ENCODE assay signal across 8 mouse cellular contexts in genomic region chr19:5559631-5560456, GRCm38 (mm10). TPM values are rescaled to one million over a fixed set of nuclear protein-coding genes. Genes with fewer than 3 reads are reported as not detected.
A peak's percentile ranks its signal among the peaks of the same experiment; 100 is the strongest.
DNase-seq lines count a peak whose midpoint lies in the region; ATAC-seq and TF ChIP-seq lines count a peak whose summit lies in the region.

No protein-coding gene starts in this region.

- H3K27me3 ChIP-seq in spleen, adult 2 months (ENCODE audit: control insufficient read depth, insufficient read depth, low read length) = peaks cover 30% of the 10 kb centered on the region
- peaks cover 94% of the 10 kb centered on the region for H3K27me3 ChIP-seq in forebrain, embryonic 13.5 days
- H3K27me3 ChIP-seq in neural tube, embryonic 12.5 days (replicated peaks) = peaks cover 94% of the 10 kb centered on the region

- peak overlapping the region; percentile 45; the same call in 1 of the 2 replicates for H3K9ac ChIP-seq in forebrain, embryonic 13.5 days
- 0 out of 2 replicates have a peak overlapping the region, but pooled peaks have one; percentile 26 for H3K9ac ChIP-seq in neural tube, embryonic 12.5 days

- H3K4me3 ChIP-seq in spleen, adult 2 months (ENCODE audit: extremely low read depth, insufficient read depth, insufficient read length) = peak overlapping the region; percentile 40; the same call in 1 of the 2 replicates
- H3K4me3 ChIP-seq in forebrain, embryonic 13.5 days = peak overlapping the region; percentile 35
- peak overlapping the region; percentile 21; the same call in 1 of the 2 replicates for H3K4me3 ChIP-seq in neural tube, embryonic 12.5 days

- DNase-seq in spleen, adult 2 months (ENCODE audit: low read depth in 1 of 2, low spot score in 2 of 2) = no peak
- no peak for DNase-seq in spleen, postnatal 14 days (ENCODE audit: low spot score in 2 of 2)
- DNase-seq in kidney, postnatal 36 days = peak; percentile 50 to 67
- DNase-seq in gastrocnemius, postnatal 4 days (ENCODE audit: low spot score in 2 of 2) = no peak
- no peak for DNase-seq in cerebellum, adult 9-11 months

- 4% methylated on average over 69 of the region's 69 CpGs for WGBS in spleen, adult 2 months
- under 1% methylated on average over 69 of the region's 69 CpGs for WGBS in forebrain, embryonic 13.5 days
- under 1% methylated on average over 69 of the region's 69 CpGs for WGBS in neural tube, embryonic 12.5 days

- no peak for TF ChIP-seq POLR2A in spleen, adult 2 months (IDR thresholded peaks at IDR 0.05; ENCODE audit: low read depth, low read length)

- no peaks in the 10 kb centered on the region for H3K9me3 ChIP-seq in forebrain, embryonic 13.5 days (replicated peaks)
- no peaks in the 10 kb centered on the region for H3K9me3 ChIP-seq in neural tube, embryonic 12.5 days

- peak overlapping the region; percentile 58 for H3K4me2 ChIP-seq in forebrain, embryonic 13.5 days
- peak overlapping the region; percentile 60 for H3K4me2 ChIP-seq in neural tube, embryonic 12.5 days (replicated peaks)

- no peaks in the 10 kb centered on the region for H3K36me3 ChIP-seq in spleen, adult 2 months (ENCODE audit: control insufficient read depth, insufficient read depth, low read length)
- no peaks in the 10 kb centered on the region for H3K36me3 ChIP-seq in forebrain, embryonic 13.5 days (ENCODE audit: poor library complexity, severe bottlenecking)
- no peaks in the 10 kb centered on the region for H3K36me3 ChIP-seq in neural tube, embryonic 12.5 days

- ATAC-seq in forebrain, embryonic 13.5 days = no peak
- ATAC-seq in neural tube, embryonic 12.5 days (ENCODE audit: low FRiP score, low read depth) = no peak
- ATAC-seq in erythroblast, adult 5-6 weeks (replicated peaks; ENCODE audit: low FRiP score, poor library complexity, severe bottlenecking) = no peak

- H3K27ac ChIP-seq in spleen, adult 2 months (ENCODE audit: insufficient read depth, low read length) = no peak overlapping the region
- no peak overlapping the region for H3K27ac ChIP-seq in forebrain, embryonic 13.5 days
- H3K27ac ChIP-seq in neural tube, embryonic 12.5 days = no peak overlapping the region

- peaks cover 9% of the 10 kb centered on the region for H3K4me1 ChIP-seq in spleen, adult 2 months (ENCODE audit: control insufficient read depth, insufficient read depth, insufficient read length)
- peaks cover 14% of the 10 kb centered on the region for H3K4me1 ChIP-seq in forebrain, embryonic 13.5 days
- peaks cover 16% of the 10 kb centered on the region for H3K4me1 ChIP-seq in neural tube, embryonic 12.5 days

- TF ChIP-seq CTCF in spleen, adult 2 months (IDR thresholded peaks at IDR 0.05; ENCODE audit: extremely low read depth, insufficient read depth, insufficient read length, insufficient replicate concordance) = no peak

RNA-seq across cellular contexts. Expression of gene Ovol1, which starts 0.6 kb away (rescaled TPM):
- 0.05 TPM in 2 replicates for polyA plus RNA-seq in spleen, adult 2 months (2012; rRNA removed)
- 0.06 TPM in 1 of 2 replicates, not detected in the other for polyA plus RNA-seq in forebrain, embryonic 13.5 days (2015; fragmentation: Nextera tagmentation; extraction: Ambion mirVana)
- 0.29 and 0.32 TPM in 2 replicates for polyA plus RNA-seq in neural tube, embryonic 12.5 days (2016; fragmentation: Nextera tagmentation; extraction: Ambion mirVana)
- total RNA-seq in erythroblast, adult 5-6 weeks (2015; ENCODE audit: low replicate concordance) = not detected in 2 replicates
- total RNA-seq in erythroblast, adult 5-6 weeks (2017; ENCODE audit: low replicate concordance) = not detected in 2 replicates
- total RNA-seq in gastrocnemius, postnatal 4 days (2021) = not detected

RNA-seq across cellular contexts. Expression of gene Ap5b1, which starts 8.0 kb away (rescaled TPM):
- polyA plus RNA-seq in spleen, adult 2 months (2012; rRNA removed) = 18.6 and 25.0 TPM in 2 replicates
- 1.4 and 1.7 TPM in 2 replicates for polyA plus RNA-seq in forebrain, embryonic 13.5 days (2015; fragmentation: Nextera tagmentation; extraction: Ambion mirVana)
- 2.5 and 2.8 TPM in 2 replicates for polyA plus RNA-seq in neural tube, embryonic 12.5 days (2016; fragmentation: Nextera tagmentation; extraction: Ambion mirVana)
- 2.9 and 5.2 TPM in 2 replicates for total RNA-seq in erythroblast, adult 5-6 weeks (2015; ENCODE audit: low replicate concordance)
- 1.8 and 4.7 TPM in 2 replicates for total RNA-seq in erythroblast, adult 5-6 weeks (2017; ENCODE audit: low replicate concordance)
- total RNA-seq in gastrocnemius, postnatal 4 days (2021) = 1 to 10 TPM; 3.1 to 3.2 TPM

RNA-seq across cellular contexts. Expression of gene Rnaseh2c, which starts 41.8 kb away (rescaled TPM):
- polyA plus RNA-seq in spleen, adult 2 months (2012; rRNA removed) = 47.8 and 74.6 TPM in 2 replicates
- polyA plus RNA-seq in forebrain, embryonic 13.5 days (2015; fragmentation: Nextera tagmentation; extraction: Ambion mirVana) = 146 and 170 TPM in 2 replicates
- polyA plus RNA-seq in neural tube, embryonic 12.5 days (2016; fragmentation: Nextera tagmentation; extraction: Ambion mirVana) = 140 and 148 TPM in 2 replicates
- 14.4 and 52.2 TPM in 2 replicates for total RNA-seq in erythroblast, adult 5-6 weeks (2015; ENCODE audit: low replicate concordance)
- 19.3 and 79.3 TPM in 2 replicates for total RNA-seq in erythroblast, adult 5-6 weeks (2017; ENCODE audit: low replicate concordance)
- total RNA-seq in gastrocnemius, postnatal 4 days (2021) = 10 to 100 TPM; 55.2 to 67.2 TPM

RNA-seq across cellular contexts. Expression of gene Snx32, which starts 49.5 kb away (rescaled TPM):
- 10.8 and 12.2 TPM in 2 replicates for polyA plus RNA-seq in spleen, adult 2 months (2012; rRNA removed)
- 41.4 and 44.4 TPM in 2 replicates for polyA plus RNA-seq in forebrain, embryonic 13.5 days (2015; fragmentation: Nextera tagmentation; extraction: Ambion mirVana)
- 43.1 and 47.1 TPM in 2 replicates for polyA plus RNA-seq in neural tube, embryonic 12.5 days (2016; fragmentation: Nextera tagmentation; extraction: Ambion mirVana)
- total RNA-seq in erythroblast, adult 5-6 weeks (2015; ENCODE audit: low replicate concordance) = 1.9 and 2.9 TPM in 2 replicates
- 11.7 and 13.4 TPM in 2 replicates for total RNA-seq in erythroblast, adult 5-6 weeks (2017; ENCODE audit: low replicate concordance)
- 1 to 10 TPM; 8.4 to 9.3 TPM for total RNA-seq in gastrocnemius, postnatal 4 days (2021)

RNA-seq across cellular contexts. Expression of gene Kat5, which starts 50.2 kb away (rescaled TPM):
- polyA plus RNA-seq in spleen, adult 2 months (2012; rRNA removed) = 37.3 and 46.1 TPM in 2 replicates
- polyA plus RNA-seq in forebrain, embryonic 13.5 days (2015; fragmentation: Nextera tagmentation; extraction: Ambion mirVana) = 72.7 and 80.7 TPM in 2 replicates
- 67.4 and 73.3 TPM in 2 replicates for polyA plus RNA-seq in neural tube, embryonic 12.5 days (2016; fragmentation: Nextera tagmentation; extraction: Ambion mirVana)
- total RNA-seq in erythroblast, adult 5-6 weeks (2015; ENCODE audit: low replicate concordance) = 8.2 and 11.3 TPM in 2 replicates
- total RNA-seq in erythroblast, adult 5-6 weeks (2017; ENCODE audit: low replicate concordance) = 22.0 and 28.9 TPM in 2 replicates
- 10 to 100 TPM; 50.1 to 54.4 TPM for total RNA-seq in gastrocnemius, postnatal 4 days (2021)

Comparison
In these comparisons a context has a peak if more than half of its experiments do, and no peak if none do; other contexts are left out.
1. DNase-seq: peak in kidney, postnatal 36 days (2 of 2); none in spleen, adult 2 months (0 of 2), spleen, postnatal 14 days (0 of 2), gastrocnemius, postnatal 4 days (0 of 2) and cerebellum, adult 9-11 months (single experiment).
2. Peak in every context shown above with its lines, with median percentiles within 50 percentile points of each other: H3K4me3 ChIP-seq.